Mouse (Mus musculus) gastrocnemius, adult 8-10 months (tissue): ENCODE data around the gene Chrna10. TPM values are rescaled to one million over a fixed set of nuclear protein-coding genes. Genes with fewer than 3 reads are reported as not detected.
A peak's percentile ranks its signal among the peaks of the same experiment; 100 is the strongest.

Experiments
- DNase-seq, 2 experiments: peaks; one replicate each; pipeline ENCODE4 v3.0.0; 2022; ENCODE audit warnings: low spot score in 2 of 2
- total RNA-seq, 4 experiments: library from RNA; stranded (reverse); gene quantifications; 2 replicates each; pipeline ENCODE4 v1.2.4; 2022

Gene Chrna10
- total RNA-seq, 4 experiments from 2014 or later, result not detected

DNA sequence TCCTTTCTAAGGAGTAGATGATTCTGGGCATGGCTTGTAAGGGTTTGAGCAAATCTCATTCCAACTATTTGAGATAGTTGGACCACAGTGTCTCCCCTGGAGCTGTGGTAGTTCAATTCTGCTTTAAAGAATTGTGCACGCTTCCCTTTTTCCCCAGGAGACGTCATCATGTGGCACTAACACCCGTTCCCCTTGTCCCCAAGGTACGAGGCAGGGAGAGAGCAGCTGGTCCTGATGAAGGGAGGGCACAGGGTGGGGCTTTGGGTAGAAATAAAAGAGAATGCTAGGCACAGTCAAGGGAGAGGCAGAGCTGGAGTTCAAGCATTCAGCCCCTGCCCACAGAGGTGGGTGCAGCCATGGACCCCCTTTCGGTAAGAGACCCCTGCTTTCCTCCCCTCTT, 33.8 kb downstream of the Chrna10 start, which contains the start of gene Trpc2:
Gene Trpc2 (plus strand): TSS at position 301 of the 400 bp plus-strand sequence.
- no peak for DNase-seq

- DNase-seq, result peak; percentile 58
These were observed 34.8 kb downstream of the Chrna10 start for GRCm38 (mm10) chr7:102081784-102082183.

GRCm38 (mm10) chr7:102080311-102080710, 36.3 kb downstream of the Chrna10 start:
- DNase-seq, result no peak

DNA sequence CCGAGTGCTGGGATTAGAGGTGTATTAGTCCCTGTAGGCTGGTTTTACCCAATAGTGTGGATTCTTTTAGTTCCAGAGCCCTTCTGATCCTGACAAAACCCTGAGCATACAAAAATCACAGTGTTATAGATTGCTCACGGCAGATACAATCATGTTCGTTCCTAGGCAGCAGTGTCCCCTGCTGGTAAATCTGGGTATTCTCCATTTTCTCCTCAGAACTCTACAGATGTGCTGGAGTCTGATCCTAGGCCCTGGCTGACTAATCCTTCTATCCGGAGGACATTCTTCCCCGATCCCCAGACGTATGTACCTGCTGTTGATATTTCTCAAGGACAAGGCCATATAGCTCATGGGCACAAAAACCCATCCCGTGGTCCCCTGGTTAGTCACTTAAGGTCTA, 38.1 kb downstream of the Chrna10 start:
- DNase-seq, result no peak

DNA sequence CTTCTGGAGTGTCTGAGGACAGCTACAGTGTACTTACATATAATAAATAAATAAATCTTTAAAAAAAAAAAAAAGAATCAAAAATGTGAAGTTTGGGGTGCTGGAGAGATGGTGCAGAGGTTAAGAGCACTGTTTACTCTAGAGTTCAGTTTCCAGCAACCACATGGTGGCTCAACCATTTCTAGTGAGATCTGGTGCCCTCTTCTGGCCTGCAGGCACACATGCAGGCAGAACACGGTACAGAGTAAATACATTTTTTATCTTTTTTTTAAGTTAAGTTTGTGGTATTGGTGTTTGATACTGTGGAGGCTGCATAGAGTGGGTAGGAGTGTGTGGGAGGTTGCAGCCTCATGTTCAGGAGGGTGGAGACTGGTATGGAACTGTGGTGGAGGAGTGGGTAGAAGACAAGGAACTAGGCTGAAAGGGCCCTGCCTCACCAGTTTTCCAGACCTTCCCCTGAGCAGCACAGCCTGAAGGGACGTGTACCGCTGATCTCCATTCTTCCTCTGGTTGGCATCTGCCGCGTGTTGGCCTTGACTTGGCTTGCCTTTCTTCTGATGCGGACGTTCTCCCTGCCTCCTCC, 39.8 kb downstream of the Chrna10 start:
- no peak for DNase-seq

- DNase-seq, result no peak
These were observed 50.3 kb downstream of the Chrna10 start for GRCm38 (mm10) chr7:102066363-102066762.

GRCm38 (mm10) chr7:102065046-102065891, 51.4 kb downstream of the Chrna10 start, which contains the start of the genes Rnf121, Xndc1 and Xntrpc:
Rnf121 (minus strand) TSS chr7:102065469.
Xndc1 (plus strand) TSS chr7:102065511.
Xntrpc (plus strand) TSS chr7:102065713.
- DNase-seq, result peak; percentile 87

GRCm38 (mm10) chr7:102064655-102065045, 52.0 kb downstream of the Chrna10 start:
- peak in 1 of 2 experiments; percentile 3 for DNase-seq

DNA sequence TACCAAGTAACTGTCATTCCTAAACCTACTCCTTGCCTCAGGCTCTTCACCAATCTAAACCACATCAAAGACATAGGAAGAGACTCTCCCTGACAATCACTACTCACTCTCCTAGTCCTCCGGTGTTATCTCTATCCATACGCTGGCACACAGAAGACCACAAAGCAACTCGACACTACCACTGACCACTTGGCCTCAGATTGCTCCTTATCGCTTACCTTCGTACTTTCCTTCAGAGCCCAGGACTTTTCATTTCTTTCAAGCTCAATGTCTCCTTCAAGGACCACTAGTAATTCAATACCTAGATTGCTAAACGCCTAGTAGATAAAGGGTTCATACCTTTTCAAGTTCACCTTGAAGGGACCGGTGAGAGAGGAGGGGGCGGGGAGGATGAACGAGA, 52.7 kb downstream of the Chrna10 start:
- DNase-seq, result no peak

GRCm38 (mm10) chr7:102062203-102062602, 54.4 kb downstream of the Chrna10 start:
- no peak for DNase-seq

- DNase-seq, result no peak
These were observed 55.3 kb downstream of the Chrna10 start for GRCm38 (mm10) chr7:102061353-102061752.

Other genes with a start within 250 kb of the Chrna10 start
- 1 to 10 TPM; 1.1 to 1.6 (median 1.3) TPM for gene Folr1, start 246.0 kb downstream of the Chrna10 start, total RNA-seq
- 100 to 1,000 TPM in 1 of 4 experiments, 10 to 100 TPM in 3; 92.8 to 102 (median 96.2) TPM for gene Lamtor1, start 210.9 kb downstream of the Chrna10 start, total RNA-seq
- not detected for gene Tomt, start 210.5 kb downstream of the Chrna10 start, total RNA-seq
- gene Lrrc51, start 182.9 kb downstream of the Chrna10 start, total RNA-seq, result 1 to 10 TPM; 3.0 to 4.3 (median 3.8) TPM
- gene Numa1, start 182.7 kb downstream of the Chrna10 start, total RNA-seq, result 10 to 100 TPM; 46.9 to 56.4 (median 51.8) TPM
- 1 to 10 TPM in 3 of 4 experiments, under 1 TPM in 1; 0.82 to 2.7 (median 1.7) TPM for gene Il18bp, start 98.1 kb downstream of the Chrna10 start, total RNA-seq
- 10 to 100 TPM; 25.1 to 29.6 (median 27.5) TPM for gene Rnf121, start 51.4 kb downstream of the Chrna10 start, total RNA-seq
- gene Xndc1, start 51.3 kb downstream of the Chrna10 start, total RNA-seq, result 1 to 10 TPM; 2.9 to 6.4 (median 3.2) TPM
- gene Xntrpc, start 51.1 kb downstream of the Chrna10 start, total RNA-seq, result 1 to 10 TPM in 1 of 4 experiments, under 1 TPM in 3; 0.22 to 1.1 (median 0.76) TPM
- gene Trpc2, start 33.7 kb downstream of the Chrna10 start, total RNA-seq, result under 1 TPM in 2 of 4 experiments, not detected in 2; 0.21 to 0.56 TPM
- gene Art1, start 15.1 kb downstream of the Chrna10 start, total RNA-seq, result 100 to 1,000 TPM; 502 to 604 (median 539) TPM
- gene Art5, start 7.3 kb downstream of the Chrna10 start, total RNA-seq, result 10 to 100 TPM; 20.6 to 32.3 (median 29.4) TPM
- gene Nup98, start 93.3 kb upstream of the Chrna10 start, total RNA-seq, result 10 to 100 TPM; 22.1 to 29.8 (median 24.3) TPM
- 10 to 100 TPM; 22.9 to 25.7 (median 25.0) TPM for gene Pgap2, start 93.4 kb upstream of the Chrna10 start, total RNA-seq
- gene Rhog, start 139.2 kb upstream of the Chrna10 start, total RNA-seq, result 10 to 100 TPM in 3 of 4 experiments, 1 to 10 TPM in 1; 8.9 to 14.8 (median 11.5) TPM
- 100 to 1,000 TPM; 159 to 172 (median 166) TPM for gene Stim1, start 151.0 kb upstream of the Chrna10 start, total RNA-seq